Mouse (Mus musculus): Measurements from ENCODE around the gene Aplnr.

Gene Aplnr

GRCm38 (mm10) chr2:85178139-85178800 is 42.2 kb downstream of the Aplnr start:
- no peak for DNase-seq (ENCODE audit: low spot score in 2 of 2)

GRCm38 (mm10) chr2:85187582-85188151 is 51.6 kb downstream of the Aplnr start:
- no peak for DNase-seq (ENCODE audit: low spot score in 2 of 2)

Data from right cerebral cortex, postnatal 10 days (tissue).